In the genomic region with DNA sequence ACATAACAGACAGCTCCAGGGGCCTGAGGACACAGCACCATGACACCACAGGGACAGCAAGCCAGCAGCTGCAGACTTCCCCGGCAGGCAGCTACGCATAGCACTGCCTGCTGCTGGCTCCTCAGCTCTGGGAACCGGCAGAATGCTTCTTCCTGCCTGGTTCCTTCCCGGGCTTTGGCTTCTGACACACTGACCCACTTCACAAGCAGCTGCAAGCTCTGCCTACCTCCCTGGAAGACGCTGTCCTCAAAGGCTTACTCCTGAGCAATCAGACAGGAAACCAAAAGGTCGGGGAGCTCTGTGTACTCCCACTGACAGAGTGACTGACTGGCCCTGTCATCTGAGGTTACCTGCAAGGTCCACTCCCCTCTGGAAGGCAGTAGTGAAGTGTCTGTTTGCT, we compare ENCODE assay signal across 9 mouse cellular contexts.
DNase-seq lines count a peak whose midpoint lies in the region; ATAC-seq lines count a peak whose summit lies in the region.
"Had no signal": no experiment of that assay in that cellular context is flagged by ENCODE, and none has a peak within 500 bp of the region (broad histone marks: within the 10 kb centered on the region; RNA-seq: fewer than 3 reads in every experiment).

No protein-coding gene starts in this region.

- WGBS in midbrain, embryonic 14.5 days, result 45% methylated on average over 6 of the region's 6 CpGs

- intact Hi-C loops in heart, postnatal 14 days (cut with DNase I), result no loop called here

- no peak overlapping the region for H3K4me2 ChIP-seq in midbrain, embryonic 14.5 days (ENCODE audit: low read length)
- H3K4me2 ChIP-seq: embryonic facial prominence, embryonic 13.5 days had no signal

- DNase-seq in frontal cortex, adult 2 months (ENCODE audit: extremely low spot score in 1 of 2, low spot score in 1 of 2), result no peak
- peak; percentile 11 to 42 for DNase-seq in heart, postnatal 14 days
- DNase-seq in thymus, postnatal 10 days (ENCODE audit: low spot score in 2 of 2), result peak; percentile 74 to 82
- no peak for DNase-seq in frontal cortex, postnatal 25 days (ENCODE audit: low spot score in 2 of 2)
- DNase-seq in midbrain, embryonic 14.5 days, result no peak

- no peak overlapping the region for H3K9ac ChIP-seq in midbrain, embryonic 14.5 days (replicated peaks; ENCODE audit: low read length)
- H3K9ac ChIP-seq: embryonic facial prominence, embryonic 13.5 days had no signal

- peak overlapping the region; percentile 76 for H3K4me3 ChIP-seq in megakaryocyte, embryonic 14.5 days (replicated peaks)
- no peak overlapping the region for H3K4me3 ChIP-seq in midbrain, embryonic 14.5 days (replicated peaks; ENCODE audit: low read depth, low read length)
- H3K4me3 ChIP-seq: embryonic facial prominence, embryonic 13.5 days had no signal

- H3K36me3 ChIP-seq in megakaryocyte, embryonic 14.5 days (replicated peaks; ENCODE audit: low read length), result peaks cover 3% of the 10 kb centered on the region
- no peaks in the 10 kb centered on the region for H3K36me3 ChIP-seq in midbrain, embryonic 14.5 days (ENCODE audit: control insufficient read depth, insufficient read depth, low read length)
- H3K36me3 ChIP-seq: embryonic facial prominence, embryonic 13.5 days had no signal

- peak; percentile 83 for ATAC-seq in frontal cortex, adult (ENCODE audit: low TSS enrichment)
- ATAC-seq in megakaryocyte, adult 5-6 weeks (ENCODE audit: poor library complexity, severe bottlenecking), result no peak
- ATAC-seq in midbrain, embryonic 14.5 days (ENCODE audit: low FRiP score, low TSS enrichment), result no peak

- peaks cover 29% of the 10 kb centered on the region for H3K9me3 ChIP-seq in megakaryocyte, embryonic 14.5 days
- H3K9me3 ChIP-seq in midbrain, embryonic 14.5 days (ENCODE audit: control insufficient read depth, low read length), result no peaks in the 10 kb centered on the region
- H3K9me3 ChIP-seq: embryonic facial prominence, embryonic 13.5 days had no signal

- no peak overlapping the region for H3K27ac ChIP-seq in midbrain, embryonic 14.5 days (replicated peaks; ENCODE audit: low read depth, low read length)
- H3K27ac ChIP-seq: embryonic facial prominence, embryonic 13.5 days had no signal

- peaks cover 40% of the 10 kb centered on the region for H3K4me1 ChIP-seq in megakaryocyte, embryonic 14.5 days
- H3K4me1 ChIP-seq in midbrain, embryonic 14.5 days (ENCODE audit: control insufficient read depth, insufficient read depth, low read length), result no peaks in the 10 kb centered on the region

- peaks cover 66% of the 10 kb centered on the region for H3K27me3 ChIP-seq in megakaryocyte, embryonic 14.5 days (replicated peaks)
- no peaks in the 10 kb centered on the region for H3K27me3 ChIP-seq in midbrain, embryonic 14.5 days (ENCODE audit: control insufficient read depth, insufficient read depth, low read length)
- H3K27me3 ChIP-seq: embryonic facial prominence, embryonic 13.5 days had no signal

Comparison
In these comparisons a context has a peak if more than half of its experiments do, and no peak if none do; other contexts are left out.
1. DNase-seq: peak in heart, postnatal 14 days (2 of 2) and thymus, postnatal 10 days (2 of 2); none in frontal cortex, adult 2 months (0 of 2), frontal cortex, postnatal 25 days (0 of 2) and midbrain, embryonic 14.5 days (single experiment).